Mouse (Mus musculus) liver, adult (tissue): ENCODE data around the gene Hmga1.

ENCODE experiments used
- GATA4 ChIP-seq: IDR thresholded peaks from 2 replicates; pipeline ENCODE4 v1.6.1; 2014; ENCODE audit warnings: mild to moderate bottlenecking, low read length; ENCODE audit not compliant: insufficient replicate concordance

The Hmga1 gene

DNA sequence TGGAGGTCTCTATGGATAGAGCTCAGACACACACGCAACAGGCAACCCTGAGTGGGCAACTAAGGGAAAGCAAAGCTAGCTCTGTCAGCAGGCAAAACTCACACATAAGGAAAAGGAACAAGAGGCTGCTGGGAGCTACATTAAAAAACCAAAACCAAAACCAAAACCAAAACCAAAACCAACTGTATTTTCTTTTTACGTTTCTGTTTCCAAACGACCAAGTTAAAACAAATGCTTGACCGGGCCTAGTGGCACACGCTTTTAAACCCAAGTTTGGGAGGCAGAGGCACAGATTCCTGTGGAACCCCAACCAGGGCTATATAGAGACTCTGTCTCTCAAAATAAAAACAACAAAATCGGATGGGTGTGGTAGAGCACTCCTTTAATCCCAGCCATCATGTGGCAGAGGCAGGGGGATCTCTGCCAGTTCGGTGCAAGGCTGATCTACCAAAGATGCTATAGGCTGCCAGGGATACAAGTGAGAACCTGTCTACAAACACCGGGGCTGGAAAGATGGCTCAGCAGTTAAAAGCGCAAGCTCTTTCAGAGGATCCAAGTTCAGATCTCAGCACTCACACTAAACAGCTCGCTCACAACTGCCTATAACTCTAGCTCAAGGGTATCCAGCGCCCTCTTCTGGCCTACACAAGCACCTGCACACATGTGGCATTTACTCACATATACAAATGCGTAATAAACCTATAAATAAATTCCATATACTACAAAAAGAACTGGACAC lies 35.7 kb downstream of the Hmga1 start:
- TF ChIP-seq GATA4: no peak

DNA sequence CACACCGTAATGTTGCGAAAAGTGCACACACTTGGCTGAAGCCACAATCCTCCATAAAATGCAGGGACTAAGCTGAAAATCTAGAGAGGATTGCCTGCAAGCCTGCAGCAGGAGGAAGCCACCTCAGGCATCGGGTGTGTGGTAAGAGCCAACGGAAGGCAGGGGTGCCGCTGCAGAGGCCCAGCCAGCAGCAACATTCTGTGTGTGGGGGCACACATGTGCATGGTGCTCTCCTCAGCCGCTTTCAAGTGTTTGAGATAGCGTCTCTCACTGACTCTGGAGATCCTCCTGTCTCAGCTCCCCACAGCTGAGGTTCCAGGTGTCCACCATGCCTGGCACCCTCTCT lies 36.2 kb downstream of the Hmga1 start:
- no peak for TF ChIP-seq GATA4

DNA sequence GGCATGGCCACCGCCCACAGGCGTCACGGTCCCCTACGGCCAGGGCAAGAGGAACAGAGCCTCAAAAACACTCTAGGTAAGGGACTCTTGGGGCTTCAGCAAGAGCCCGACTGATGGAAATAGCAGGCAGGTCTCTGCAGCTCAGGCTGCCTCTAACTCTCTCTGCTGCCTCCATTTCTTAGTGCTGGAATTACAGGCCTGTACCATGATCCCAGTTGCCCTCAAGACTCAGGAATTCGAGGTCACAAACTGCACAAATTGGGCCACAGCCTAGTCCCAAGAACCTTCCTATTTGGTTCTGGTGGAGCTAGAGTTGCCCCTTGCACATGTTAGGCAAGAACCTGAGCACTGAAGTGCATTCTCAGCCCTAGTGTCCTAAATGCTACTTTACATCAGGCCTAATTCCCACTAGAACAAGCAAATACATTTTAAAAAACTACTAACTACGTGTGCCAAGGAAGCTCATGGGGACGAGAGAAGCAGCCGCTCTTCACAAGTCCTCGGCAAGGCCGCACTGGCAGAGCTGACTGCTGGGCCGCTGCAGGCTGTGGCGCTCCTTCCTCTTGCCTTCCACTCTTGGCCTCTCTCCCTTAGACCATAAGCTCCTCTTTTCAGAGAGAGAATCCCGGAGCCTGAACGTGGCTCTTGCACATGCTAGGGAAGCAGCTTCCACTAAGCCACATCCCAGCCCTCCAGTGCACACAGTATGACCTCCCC lies 39.5 kb downstream of the Hmga1 start:
- no peak for TF ChIP-seq GATA4

- no peak for TF ChIP-seq GATA4
These were observed 40.3 kb downstream of the Hmga1 start for GRCm38 (mm10) chr17:27596376-27597190.

GRCm38 (mm10) chr17:27600286-27600685 lies 44.0 kb downstream of the Hmga1 start:
- TF ChIP-seq GATA4: no peak

GRCm38 (mm10) chr17:27600869-27601268 lies 44.6 kb downstream of the Hmga1 start:
- TF ChIP-seq GATA4: no peak

DNA sequence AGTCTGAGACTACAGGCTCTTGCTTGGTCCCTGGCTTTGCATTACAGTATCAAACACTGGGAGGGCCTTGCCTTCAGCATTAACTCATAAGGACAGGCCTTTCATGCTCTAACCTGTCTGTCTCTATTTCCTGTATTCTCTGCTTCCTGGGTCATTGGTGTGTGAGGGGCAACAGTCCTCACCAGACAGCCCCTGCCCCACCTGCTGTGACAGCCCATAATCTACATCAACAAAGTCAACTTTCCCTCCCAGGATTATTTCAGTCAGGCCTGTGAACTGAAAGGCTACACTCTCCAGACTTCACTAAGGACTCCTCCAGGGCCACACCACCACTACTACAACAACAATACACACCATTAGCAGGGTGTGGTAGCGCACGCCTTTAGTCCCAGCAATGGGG lies 46.7 kb downstream of the Hmga1 start:
- no peak for TF ChIP-seq GATA4

- no peak for TF ChIP-seq GATA4
These were observed 47.4 kb downstream of the Hmga1 start for GRCm38 (mm10) chr17:27603522-27604234.

- no peak for TF ChIP-seq GATA4
These were observed 53.3 kb downstream of the Hmga1 start for GRCm38 (mm10) chr17:27609576-27609975.

DNA sequence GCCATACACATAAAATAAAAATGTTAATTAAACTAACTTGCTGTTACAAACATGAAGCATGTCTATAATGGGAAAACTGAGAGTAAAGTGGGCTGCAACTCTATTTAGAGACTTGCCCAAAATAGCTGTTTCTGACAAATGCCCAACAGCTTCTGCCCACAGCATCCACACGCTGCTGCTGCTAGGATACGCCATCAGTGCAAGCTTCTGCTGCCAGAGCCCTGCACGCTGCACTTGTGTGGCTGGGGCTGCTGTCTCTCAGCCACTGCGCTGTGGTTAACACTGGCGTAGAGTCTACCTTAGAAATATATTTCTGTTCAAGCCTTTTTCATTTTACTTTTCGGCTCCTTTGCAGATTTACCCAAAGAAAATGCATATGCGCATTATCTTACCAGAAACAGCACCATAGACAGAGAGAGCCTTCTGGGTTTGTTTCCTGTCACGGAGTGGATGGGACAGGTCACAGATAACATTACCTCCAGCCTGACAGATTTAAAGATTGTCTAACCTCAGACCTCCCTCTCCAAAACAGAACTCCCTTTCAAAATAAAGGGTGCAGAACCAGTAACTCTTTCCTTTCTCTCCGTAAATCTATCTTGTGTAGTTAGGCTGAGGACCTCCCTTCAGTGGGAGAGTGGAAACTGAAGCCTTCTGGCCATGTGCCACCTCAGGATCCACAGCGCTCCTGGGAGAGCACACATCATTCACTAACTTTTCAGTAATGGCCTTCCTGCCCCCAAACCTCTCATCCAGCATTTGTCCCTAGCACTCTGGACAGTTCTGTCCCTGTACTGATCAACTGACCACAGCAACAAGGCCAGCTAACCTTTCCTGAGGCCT lies 54.6 kb downstream of the Hmga1 start:
- TF ChIP-seq GATA4: no peak

DNA sequence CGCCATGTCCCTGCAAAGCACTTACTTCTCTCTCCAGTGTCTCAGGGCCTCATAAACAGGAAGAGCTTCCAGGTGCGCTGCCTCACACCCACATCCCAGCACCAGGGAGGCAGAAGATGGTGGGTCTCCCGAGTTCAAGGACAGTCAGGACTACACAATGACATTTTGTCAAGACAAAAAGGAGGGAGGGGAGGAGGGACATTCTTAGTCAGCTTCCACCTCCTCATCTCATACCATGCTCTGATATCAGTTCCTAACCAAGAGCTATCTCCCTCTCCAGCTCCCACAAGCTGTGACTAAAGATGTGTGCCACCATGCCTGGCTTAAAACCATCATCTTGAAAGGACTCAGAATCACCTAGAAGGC lies 55.2 kb downstream of the Hmga1 start:
- no peak for TF ChIP-seq GATA4

DNA sequence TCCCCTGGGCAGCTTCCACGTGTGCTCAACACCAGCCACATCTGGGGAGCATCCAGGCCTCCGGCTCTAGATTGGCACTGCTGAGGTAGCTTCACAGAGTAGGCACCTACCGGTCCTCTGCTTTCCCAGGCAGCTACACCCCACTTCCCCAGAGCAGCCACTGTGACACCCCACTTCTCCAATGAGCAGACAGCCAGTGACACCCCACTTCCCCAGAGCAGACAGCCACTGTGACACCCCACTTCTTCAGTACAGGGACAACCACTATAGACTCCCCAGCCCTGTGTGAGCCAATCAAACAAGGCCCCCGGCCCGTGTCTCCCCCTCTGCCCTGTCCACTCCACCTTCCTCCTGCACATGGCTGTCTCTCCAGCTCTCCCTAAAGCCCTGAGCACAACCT lies 55.7 kb downstream of the Hmga1 start:
- TF ChIP-seq GATA4: no peak

GRCm38 (mm10) chr17:27613016-27613415 lies 56.7 kb downstream of the Hmga1 start:
- TF ChIP-seq GATA4: no peak
